Mouse (Mus musculus) hindbrain, embryonic 14.5 days (tissue): ENCODE measurements around the gene Cacna1b. TPM values are rescaled to one million over a fixed set of nuclear protein-coding genes. Genes with fewer than 3 reads are reported as not detected.

Experiments
- ATAC-seq: fragments of 200-750 bp; cut with Nextera tagmentation; 2 replicates; pipeline ENCODE4 v1.8.0; 2017; ENCODE audit warnings: moderate number of reproducible peaks, mild to moderate bottlenecking, moderate TSS enrichment, moderate library complexity; ENCODE audit not compliant: low FRiP score
- DNase-seq: peaks from one replicate; pipeline ENCODE4 v3.0.0-alpha.2; 2015; ENCODE audit warnings: low spot score
- H3K27ac ChIP-seq: fragments of 300-500 bp; sonication (generic); 2 replicates; pipeline ENCODE4 v1.5.1; 2014; ENCODE audit warnings: mild to moderate bottlenecking, moderate library complexity
- H3K27me3 ChIP-seq: fragments of 300-500 bp; sonication (generic); 2 replicates; pipeline ENCODE4 v1.6.1; 2014; ENCODE audit warnings: mild to moderate bottlenecking, low read length, mixed read lengths; ENCODE audit not compliant: control insufficient read depth, insufficient read depth
- H3K36me3 ChIP-seq: fragments of 300-500 bp; sonication (generic); replicated peaks from 2 replicates; pipeline ENCODE4 v1.6.1; 2014; ENCODE audit not compliant: control insufficient read depth, insufficient read depth
- H3K4me1 ChIP-seq: fragments of 300-500 bp; sonication (generic); replicated peaks from 2 replicates; pipeline ENCODE4 v1.6.1; 2014; ENCODE audit warnings: antibody characterized with exemption, low read length, mixed read lengths; ENCODE audit not compliant: control insufficient read depth, insufficient read depth
- H3K4me2 ChIP-seq: fragments of 300-500 bp; sonication (generic); replicated peaks from 2 replicates; pipeline ENCODE4 v1.6.1; 2014; ENCODE audit warnings: mild to moderate bottlenecking, moderate library complexity
- H3K4me3 ChIP-seq: fragments of 300-500 bp; sonication (generic); replicated peaks from 2 replicates; pipeline ENCODE4 v1.5.1; 2014; ENCODE audit warnings: mild to moderate bottlenecking, low read length
- H3K9ac ChIP-seq: fragments of 300-500 bp; sonication (generic); 2 replicates; pipeline ENCODE4 v1.6.1; 2014
- H3K9me3 ChIP-seq: fragments of 300-500 bp; sonication (generic); 2 replicates; pipeline ENCODE4 v1.6.1; 2016; ENCODE audit warnings: low read length; ENCODE audit not compliant: control insufficient read depth
- WGBS: fragments of 180-500 bp; shearing (Covaris S2); extraction: QIAGEN DNeasy Blood & Tissue Kit; methylation state at CpG from one replicate; pipeline ENCODE4 v1.1.7; 2014; 5-methylcytosine and 5-hydroxymethylcytosine counted together
- polyA plus RNA-seq: library from polyadenylated mRNA; unstranded; fragments of >200 nt; fragmentation: Nextera tagmentation; extraction: Ambion mirVana; gene quantifications from 2 replicates; pipeline ENCODE4 v1.2.1, GENCODE M21; 2014

The Cacna1b gene
- 15.9 and 17.9 TPM in 2 replicates for polyA plus RNA-seq

- peak; percentile 92 for ATAC-seq
- H3K36me3 ChIP-seq: no peaks in the 10 kb centered on the region; the same call in 1 of the 2 replicates
Measured at GRCm38 (mm10) chr2:24763115-24763557, at the start of gene Cacna1b. TSS of gene Cacna1b (minus strand) at chr2:24763152.

GRCm38 (mm10) chr2:24809746-24810145 lies 46.8 kb upstream of the Cacna1b start:
- H3K9me3 ChIP-seq: no peaks in the 10 kb centered on the region
- H3K4me2 ChIP-seq: no peak overlapping the region
- no peak overlapping the region for H3K9ac ChIP-seq
- 0 out of 2 replicates have a peak, but pooled peaks cover 4% of the 10 kb centered on the region for H3K4me1 ChIP-seq
- no peak overlapping the region for H3K27ac ChIP-seq
- DNase-seq: no peak
- H3K36me3 ChIP-seq: peaks cover 86% of the 10 kb centered on the region
- no peak for ATAC-seq
- no peaks in the 10 kb centered on the region for H3K27me3 ChIP-seq
- H3K4me3 ChIP-seq: no peak overlapping the region
- 87% methylated on average over 3 of the region's 3 CpGs for WGBS

More at GRCm38 (mm10) chr2:24763115-24763557, at the start of gene Cacna1b:
- WGBS: under 1% methylated on average over 40 of the region's 42 CpGs
- DNase-seq: peak; percentile 87
- peak within 1 kb of the TSS; percentile 91 for H3K9ac ChIP-seq
- no peaks in the 10 kb centered on the region for H3K9me3 ChIP-seq
- H3K27ac ChIP-seq: peak within 1 kb of the TSS; percentile 68
- peak within 1 kb of the TSS; percentile 91 for H3K4me3 ChIP-seq
- peak within 1 kb of the TSS; percentile 89 for H3K4me2 ChIP-seq
- peaks cover 20% of the 10 kb centered on the region for H3K4me1 ChIP-seq
- no peaks in the 10 kb centered on the region for H3K27me3 ChIP-seq

GRCm38 (mm10) chr2:24807691-24808090 lies 44.7 kb upstream of the Cacna1b start:
- no peak for ATAC-seq
- H3K27ac ChIP-seq: no peak overlapping the region
- no peak overlapping the region for H3K9ac ChIP-seq
- H3K4me1 ChIP-seq: 0 out of 2 replicates have a peak, but pooled peaks cover 4% of the 10 kb centered on the region
- DNase-seq: no peak
- H3K9me3 ChIP-seq: no peaks in the 10 kb centered on the region
- 69% methylated on average over 10 of the region's 10 CpGs for WGBS
- no peak overlapping the region for H3K4me3 ChIP-seq
- H3K27me3 ChIP-seq: no peaks in the 10 kb centered on the region
- peaks cover 89% of the 10 kb centered on the region for H3K36me3 ChIP-seq
- H3K4me2 ChIP-seq: no peak overlapping the region

- peaks cover 89% of the 10 kb centered on the region for H3K36me3 ChIP-seq
- DNase-seq (no peak), ATAC-seq (no peak)
Measured at GRCm38 (mm10) chr2:24807036-24807435, 44.1 kb upstream of the Cacna1b start.

GRCm38 (mm10) chr2:24806143-24806542 lies 43.2 kb upstream of the Cacna1b start:
- H3K4me3 ChIP-seq: no peak overlapping the region
- ATAC-seq: no peak
- H3K9ac ChIP-seq: no peak overlapping the region
- no peak overlapping the region for H3K27ac ChIP-seq
- no peaks in the 10 kb centered on the region for H3K9me3 ChIP-seq
- DNase-seq: no peak
- H3K4me1 ChIP-seq: 0 out of 2 replicates have a peak, but pooled peaks cover 4% of the 10 kb centered on the region
- no peaks in the 10 kb centered on the region for H3K27me3 ChIP-seq
- H3K4me2 ChIP-seq: no peak overlapping the region
- 86% methylated on average over 6 of the region's 6 CpGs for WGBS
- peaks cover 91% of the 10 kb centered on the region for H3K36me3 ChIP-seq

More at GRCm38 (mm10) chr2:24807036-24807435, 44.1 kb upstream of the Cacna1b start:
- Histone ChIP-seq H3K9ac (no peak overlapping the region), H3K4me2 (no peak overlapping the region), H3K27me3 (no peaks in the 10 kb centered on the region), H3K4me1 (0 out of 2 replicates have a peak, but pooled peaks cover 4% of the 10 kb centered on the region), H3K9me3 (no peaks in the 10 kb centered on the region), H3K4me3 (no peak overlapping the region), H3K27ac (no peak overlapping the region)
- 86% methylated on average over 3 of the region's 3 CpGs for WGBS

- DNase-seq (no peak), ATAC-seq (no peak)
- Histone ChIP-seq H3K27ac (no peak overlapping the region), H3K36me3 (peaks cover 92% of the 10 kb centered on the region), H3K4me1 (0 out of 2 replicates have a peak, but pooled peaks cover 4% of the 10 kb centered on the region), H3K27me3 (no peaks in the 10 kb centered on the region), H3K4me2 (no peak overlapping the region), H3K9ac (no peak overlapping the region), H3K4me3 (no peak overlapping the region), H3K9me3 (no peaks in the 10 kb centered on the region)
- 97% methylated on average over 4 of the region's 4 CpGs for WGBS
Measured at GRCm38 (mm10) chr2:24805621-24806020, 42.7 kb upstream of the Cacna1b start.

GRCm38 (mm10) chr2:24796833-24797457 lies 34.0 kb upstream of the Cacna1b start:
- Histone ChIP-seq H3K9ac (no peak overlapping the region), H3K4me2 (no peak overlapping the region), H3K9me3 (no peaks in the 10 kb centered on the region), H3K4me3 (no peak overlapping the region), H3K27me3 (no peaks in the 10 kb centered on the region), H3K4me1 (no peaks in the 10 kb centered on the region), H3K27ac (no peak overlapping the region), H3K36me3 (peaks cover 94% of the 10 kb centered on the region)
- ATAC-seq (no peak), DNase-seq (no peak)
- WGBS: 93% methylated on average over 5 of the region's 5 CpGs

- 65% methylated on average over 4 of the region's 4 CpGs for WGBS
Measured at GRCm38 (mm10) chr2:24787250-24787649, 24.3 kb upstream of the Cacna1b start.

GRCm38 (mm10) chr2:24781253-24781652 lies 18.3 kb upstream of the Cacna1b start:
- no peak for DNase-seq
- no peak overlapping the region for H3K9ac ChIP-seq
- H3K9me3 ChIP-seq: no peaks in the 10 kb centered on the region
- no peak overlapping the region for H3K4me2 ChIP-seq
- H3K27ac ChIP-seq: no peak overlapping the region
- 51% methylated on average over 4 of the region's 4 CpGs for WGBS
- H3K27me3 ChIP-seq: no peaks in the 10 kb centered on the region
- no peak for ATAC-seq
- no peaks in the 10 kb centered on the region for H3K36me3 ChIP-seq
- H3K4me3 ChIP-seq: no peak overlapping the region
- H3K4me1 ChIP-seq: no peaks in the 10 kb centered on the region

More at GRCm38 (mm10) chr2:24787250-24787649, 24.3 kb upstream of the Cacna1b start:
- ATAC-seq (no peak), DNase-seq (no peak)
- Histone ChIP-seq H3K27me3 (no peaks in the 10 kb centered on the region), H3K4me2 (no peak overlapping the region), H3K9ac (no peak overlapping the region), H3K9me3 (no peaks in the 10 kb centered on the region), H3K36me3 (peaks cover 34% of the 10 kb centered on the region), H3K4me1 (no peaks in the 10 kb centered on the region), H3K4me3 (no peak overlapping the region), H3K27ac (no peak overlapping the region)
